Mouse (Mus musculus): ENCODE data around the gene C2. TPM values are rescaled to one million over a fixed set of nuclear protein-coding genes. Genes with fewer than 3 reads are reported as not detected.

The C2 gene
- total RNA-seq (2015), result 1.0 and 1.3 TPM in 2 replicates
- total RNA-seq (2017), result 0.22 TPM in 1 of 2 replicates, not detected in the other

- peak; percentile 45 for ATAC-seq (ENCODE audit: poor library complexity, severe bottlenecking)
Measured at GRCm38 (mm10) chr17:34898160-34898586, at the start of gene C2, which contains the start of gene Ehmt2. TSS of gene C2 (minus strand) at chr17:34898265. TSS of gene Ehmt2 (plus strand) at chr17:34898469.

DNA sequence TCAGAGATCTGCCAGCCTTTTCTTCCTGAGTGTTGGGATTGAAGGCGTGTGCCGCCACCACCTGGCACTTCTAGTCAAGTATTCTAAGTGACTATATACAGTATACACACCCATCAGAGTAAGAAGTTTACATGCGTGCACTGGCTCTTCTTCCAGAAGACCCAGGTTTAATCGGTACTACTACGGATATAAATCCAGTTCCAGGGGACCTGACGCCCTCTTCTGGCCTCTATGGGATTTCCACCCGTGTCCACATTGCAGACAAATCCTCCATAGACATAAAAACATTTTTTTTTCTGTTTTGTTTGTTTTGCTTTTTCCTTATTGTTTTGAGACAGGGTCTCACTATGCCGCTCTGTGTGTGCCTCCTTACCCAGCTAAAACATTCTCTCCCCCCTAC is 49.5 kb upstream of the C2 start:
- ATAC-seq (ENCODE audit: poor library complexity, severe bottlenecking), result peak; percentile 28; the same call in 1 of the 2 replicates

DNA sequence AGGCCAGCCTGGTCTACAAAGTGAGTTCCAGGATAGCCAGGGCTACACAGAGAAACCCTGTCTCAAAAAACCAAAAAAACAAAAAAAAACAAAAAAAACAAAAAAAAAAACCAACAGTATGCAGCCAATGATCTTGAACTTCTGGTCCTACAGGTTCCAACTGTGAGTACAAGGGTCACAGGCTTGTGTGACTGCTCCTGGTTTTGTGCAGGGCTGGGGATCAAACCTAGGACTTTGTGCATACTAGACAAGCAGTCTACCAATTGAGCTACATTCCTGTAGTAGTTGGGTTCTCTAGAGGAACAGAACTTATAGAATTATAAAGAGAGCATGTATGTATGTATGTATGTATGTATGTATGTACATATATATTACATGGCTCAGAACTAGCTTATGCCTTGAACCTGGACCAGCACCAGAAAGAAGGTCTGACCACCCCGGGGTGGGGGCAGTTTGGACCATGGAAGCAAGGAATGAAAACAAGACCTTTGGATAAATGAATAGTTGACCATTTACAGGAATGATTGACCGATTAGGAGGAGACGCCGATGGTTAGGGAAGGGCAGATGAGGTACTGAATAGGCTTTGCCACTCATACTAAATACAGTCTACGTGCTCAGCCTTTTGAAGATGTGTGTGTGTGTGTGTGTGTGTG is 48.5 kb upstream of the C2 start:
- ATAC-seq (ENCODE audit: poor library complexity, severe bottlenecking), result no peak

DNA sequence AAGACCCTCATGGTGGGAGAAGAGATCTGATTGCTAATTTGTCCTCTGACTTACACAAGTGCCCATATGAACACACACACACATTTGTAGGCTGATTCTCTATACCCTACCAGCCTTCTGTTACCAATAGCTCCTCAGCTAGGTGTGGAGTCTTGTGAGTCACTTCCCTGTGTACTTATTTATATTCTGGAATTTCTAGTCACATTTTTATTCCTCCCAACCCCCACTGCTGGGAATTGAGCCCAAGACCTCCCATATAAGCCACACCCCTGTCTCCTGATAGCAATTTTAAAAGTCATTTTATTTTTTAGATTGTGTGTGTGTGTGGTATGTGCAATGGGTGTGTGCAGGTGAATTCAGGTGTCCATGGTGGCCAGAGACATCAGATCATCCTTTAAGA is 46.3 kb upstream of the C2 start:
- ATAC-seq (ENCODE audit: poor library complexity, severe bottlenecking), result no peak

GRCm38 (mm10) chr17:34943128-34943815 is 45.2 kb upstream of the C2 start:
- ATAC-seq (ENCODE audit: poor library complexity, severe bottlenecking), result no peak

DNA sequence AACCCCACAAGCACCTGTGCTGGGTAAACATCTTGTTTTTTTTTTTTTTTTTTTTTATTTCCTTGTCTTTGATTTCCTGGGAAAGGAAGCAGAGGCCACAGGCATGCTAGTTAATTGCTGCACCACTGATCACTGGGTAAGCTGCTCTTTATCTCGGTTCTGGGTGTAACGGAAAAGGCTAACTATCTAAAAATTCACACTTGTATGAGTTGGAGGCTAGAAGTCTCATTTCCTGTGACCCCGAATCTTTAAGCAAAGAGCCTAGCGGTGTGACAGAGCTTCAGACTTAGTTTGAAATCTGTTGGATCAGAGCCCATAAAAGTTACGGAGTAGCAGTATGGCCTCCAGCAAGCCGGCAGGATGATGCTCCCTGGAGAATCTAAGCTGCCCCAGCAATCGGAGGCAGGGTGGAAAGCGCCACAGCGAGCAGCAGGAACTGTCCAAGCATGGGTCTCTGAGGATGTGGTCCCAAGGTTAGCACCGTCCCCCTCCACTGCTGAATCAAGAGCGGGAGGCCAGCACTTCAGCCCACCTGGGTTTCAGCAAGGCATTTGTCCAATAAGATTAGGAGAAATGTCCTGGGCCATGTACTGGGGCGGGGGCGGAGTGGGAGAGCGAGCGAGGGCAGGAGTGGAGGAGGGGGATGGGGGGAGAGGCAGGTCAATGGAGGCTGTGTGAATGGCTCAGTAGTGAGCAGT is 43.4 kb upstream of the C2 start:
- ATAC-seq (ENCODE audit: poor library complexity, severe bottlenecking), result no peak

GRCm38 (mm10) chr17:34937960-34938505 is 40.0 kb upstream of the C2 start:
- peak; percentile 83 for ATAC-seq (ENCODE audit: poor library complexity, severe bottlenecking)

DNA sequence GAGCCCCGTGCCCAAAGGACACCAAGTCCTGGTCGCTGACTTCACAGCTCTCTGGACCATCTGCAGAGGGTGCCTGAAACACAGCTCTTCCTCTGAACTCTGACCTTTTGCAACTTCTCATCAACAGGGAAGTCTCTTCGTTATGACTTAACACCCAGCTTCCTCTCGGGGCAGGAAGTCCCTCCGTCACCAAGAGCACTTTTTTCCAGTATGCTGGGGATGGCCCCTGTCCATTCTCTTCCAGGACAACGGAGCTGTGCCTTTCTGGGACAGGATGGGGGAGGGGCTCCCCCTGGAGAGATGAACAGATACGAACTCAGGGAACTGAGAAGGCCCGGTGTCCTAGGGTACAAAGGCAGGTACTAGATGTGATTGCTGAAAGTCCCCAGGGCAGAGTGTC is 36.8 kb upstream of the C2 start:
- ATAC-seq (ENCODE audit: poor library complexity, severe bottlenecking), result peak; percentile 53

- ATAC-seq (ENCODE audit: poor library complexity, severe bottlenecking), result no peak
Measured at GRCm38 (mm10) chr17:34934031-34934430, 36.0 kb upstream of the C2 start.

DNA sequence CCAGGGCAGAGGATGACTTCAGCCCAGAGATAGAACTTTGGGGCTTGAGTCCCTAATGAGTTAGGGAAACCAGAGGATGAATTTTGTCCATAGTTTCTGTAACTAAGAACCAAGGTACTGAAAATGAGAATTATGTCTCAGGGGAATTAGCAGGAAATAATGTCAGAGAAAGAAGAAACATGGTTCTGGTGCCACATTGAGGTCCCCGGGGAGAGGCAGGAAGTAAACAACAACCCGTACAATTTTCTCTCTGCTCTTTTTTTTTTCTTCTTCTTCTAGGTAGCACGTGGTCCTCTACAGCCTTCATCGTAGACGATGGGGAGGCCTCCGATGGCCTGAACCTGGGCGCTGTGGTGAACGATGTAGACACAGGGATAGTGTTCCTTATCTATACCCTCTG is 34.2 kb upstream of the C2 start:
- ATAC-seq (ENCODE audit: poor library complexity, severe bottlenecking), result no peak

GRCm38 (mm10) chr17:34931735-34932098 is 33.7 kb upstream of the C2 start:
- no peak for ATAC-seq (ENCODE audit: poor library complexity, severe bottlenecking)

DNA sequence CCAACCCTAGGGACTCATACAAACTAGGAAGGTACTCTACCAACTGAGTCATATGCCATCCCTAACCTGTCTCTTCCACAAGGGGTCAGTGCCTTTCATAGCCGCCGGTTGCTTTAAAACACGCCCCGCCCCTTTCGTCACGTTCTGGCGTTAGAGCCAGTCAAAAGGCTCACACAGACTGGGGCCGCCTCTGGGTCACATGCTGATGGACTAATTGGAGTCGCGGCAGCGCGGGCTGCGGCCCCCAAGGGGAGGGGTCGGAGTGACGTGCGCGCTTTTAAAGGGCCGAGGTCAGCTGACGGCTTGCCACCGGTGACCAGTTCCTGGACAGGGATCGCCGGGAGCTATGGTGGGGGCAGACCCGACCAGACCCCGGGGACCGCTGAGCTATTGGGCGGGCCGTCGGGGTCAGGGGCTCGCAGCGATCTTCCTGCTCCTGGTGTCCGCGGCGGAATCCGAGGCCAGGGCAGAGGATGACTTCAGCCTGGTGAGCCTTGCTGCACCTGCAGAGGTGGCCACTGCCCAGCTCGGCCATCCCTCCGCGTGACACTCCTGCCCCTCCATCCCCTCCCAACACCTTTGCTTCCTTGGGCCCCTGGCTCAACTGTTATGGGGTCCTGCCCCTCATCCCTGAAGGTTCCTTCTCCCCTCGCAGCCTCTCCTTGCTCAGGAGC is 33.1 kb upstream of the C2 start, which contains the start of gene Neu1:
TSS of gene Neu1 (plus strand) at position 193 of the 674 bp plus-strand sequence.
- peak; percentile 92 for ATAC-seq (ENCODE audit: poor library complexity, severe bottlenecking)

- no peak for ATAC-seq (ENCODE audit: poor library complexity, severe bottlenecking)
Measured at GRCm38 (mm10) chr17:34928841-34929240, 30.8 kb upstream of the C2 start.

DNA sequence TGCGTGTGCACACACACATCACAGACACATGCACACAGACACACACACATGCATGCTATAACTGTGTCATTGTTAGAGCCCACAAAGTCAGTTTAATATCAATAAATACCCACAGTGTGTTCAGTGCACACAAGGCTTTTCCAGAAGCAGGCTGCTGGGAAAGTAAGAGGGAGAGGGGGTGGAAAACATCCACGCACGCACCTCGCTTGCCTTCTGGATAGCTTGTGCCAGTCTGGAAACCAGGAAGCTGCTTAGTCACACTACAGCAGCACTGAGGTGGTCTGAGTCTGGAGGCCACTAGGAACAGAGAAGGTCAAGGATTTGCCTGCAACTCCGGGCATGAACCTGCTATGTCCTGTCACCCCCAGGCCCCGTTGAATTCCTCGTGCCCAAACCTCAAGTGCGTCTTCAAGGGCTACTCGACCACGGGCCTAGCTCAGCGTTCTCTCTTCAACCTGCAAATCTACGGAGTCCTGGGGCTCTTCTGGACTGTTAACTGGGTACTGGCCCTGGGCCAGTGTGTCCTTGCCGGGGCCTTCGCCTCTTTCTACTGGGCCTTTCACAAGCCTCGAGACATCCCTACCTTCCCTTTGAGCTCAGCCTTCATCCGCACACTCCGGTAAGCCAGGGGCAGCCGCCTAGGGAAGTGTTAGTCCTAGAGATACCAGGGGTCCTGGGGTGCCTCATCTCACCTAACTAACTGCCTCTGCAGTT is 29.4 kb upstream of the C2 start:
- ATAC-seq (ENCODE audit: poor library complexity, severe bottlenecking), result no peak

DNA sequence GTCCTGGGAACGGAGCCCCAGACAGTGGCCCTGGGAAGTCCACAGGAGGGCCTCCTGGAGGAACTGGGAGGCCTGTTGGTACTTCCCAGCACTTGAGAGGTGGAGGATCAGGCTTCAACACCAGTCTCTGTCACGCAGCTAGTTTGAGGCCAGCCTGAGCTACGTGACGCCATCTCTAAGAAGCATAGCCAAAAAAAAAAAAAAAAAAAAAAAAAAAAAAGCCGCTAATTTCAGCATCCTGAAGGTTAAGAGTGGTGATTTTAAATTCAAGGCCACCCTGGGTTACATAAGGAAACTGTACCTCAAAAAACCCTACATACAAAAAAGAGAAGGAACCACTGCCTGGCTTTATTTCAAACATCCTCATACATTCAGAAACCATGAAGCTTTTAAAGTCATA is 26.2 kb upstream of the C2 start:
- no peak for ATAC-seq (ENCODE audit: poor library complexity, severe bottlenecking)

- 0 out of 2 replicates have a peak, but pooled peaks have one; percentile 38 for ATAC-seq (ENCODE audit: poor library complexity, severe bottlenecking)
Measured at GRCm38 (mm10) chr17:34922939-34923338, 24.9 kb upstream of the C2 start.

DNA sequence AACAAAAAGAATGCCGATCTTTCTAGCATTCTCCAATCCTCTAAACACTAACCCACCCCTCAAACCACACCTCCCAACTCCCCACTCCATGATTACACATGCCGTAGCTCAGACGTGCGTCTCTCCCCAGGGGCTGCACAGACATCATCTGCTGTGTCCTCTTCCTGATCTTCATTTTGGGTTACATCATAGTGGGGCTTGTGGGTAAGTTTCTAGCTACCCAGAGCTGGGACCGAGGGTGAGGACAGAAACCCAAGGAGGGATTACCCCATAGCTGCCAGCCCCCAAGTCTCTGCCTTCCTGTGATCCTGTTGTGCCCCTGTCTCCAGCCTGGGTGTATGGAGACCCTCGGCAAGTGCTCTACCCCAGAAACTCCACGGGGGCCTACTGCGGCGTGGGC is 19.1 kb upstream of the C2 start:
- ATAC-seq (ENCODE audit: poor library complexity, severe bottlenecking), result no peak; the same call in 1 of the 2 replicates

DNA sequence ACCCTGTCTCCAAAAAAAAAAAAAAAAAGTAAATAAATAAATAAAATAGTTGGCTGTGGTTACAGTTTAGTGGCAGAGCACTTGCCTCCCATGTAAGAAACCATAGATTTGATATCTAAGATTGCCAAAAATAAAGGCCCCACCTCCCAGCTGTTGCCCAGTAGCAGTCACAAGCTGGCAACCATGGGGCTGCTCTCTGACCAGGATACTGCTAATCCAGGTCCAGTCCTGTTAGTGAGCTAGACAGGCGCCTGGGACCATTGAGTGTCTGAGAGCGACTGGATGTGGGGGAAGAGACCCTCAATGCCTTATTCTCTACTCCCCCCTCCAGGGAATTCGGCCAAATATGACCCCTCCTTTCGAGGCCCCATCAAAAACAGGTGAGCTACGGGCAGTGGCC is 18.3 kb upstream of the C2 start:
- ATAC-seq (ENCODE audit: poor library complexity, severe bottlenecking), result no peak

DNA sequence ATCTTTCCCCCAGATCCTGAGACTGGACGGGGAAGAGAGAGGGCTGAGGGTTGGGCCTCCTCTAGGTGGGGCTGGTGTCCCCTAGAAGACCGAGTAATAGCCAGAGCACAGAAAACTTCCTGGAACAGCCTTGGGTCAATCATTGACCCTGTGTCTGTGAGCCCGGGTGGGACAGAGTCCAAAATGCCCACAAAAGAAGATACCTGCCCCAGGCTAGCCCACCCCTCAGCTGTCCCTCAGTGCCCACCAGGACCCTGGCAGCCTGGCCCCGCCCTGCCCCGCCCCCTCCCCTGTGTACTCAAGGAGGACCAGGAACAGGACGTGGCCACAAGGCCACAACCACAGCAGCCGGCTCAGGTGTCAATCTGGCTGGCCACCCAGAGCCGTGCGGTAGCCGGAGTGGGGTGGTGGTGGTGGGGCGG is 17.4 kb upstream of the C2 start:
- peak; percentile 36 for ATAC-seq (ENCODE audit: poor library complexity, severe bottlenecking)
